Mouse (Mus musculus): ENCODE data around the gene Gpd2. TPM values are rescaled to one million over a fixed set of nuclear protein-coding genes. Genes with fewer than 3 reads are reported as not detected.

The Gpd2 gene
- polyA plus RNA-seq, 1 experiment from 2014 or later, result 21.8 TPM

DNA sequence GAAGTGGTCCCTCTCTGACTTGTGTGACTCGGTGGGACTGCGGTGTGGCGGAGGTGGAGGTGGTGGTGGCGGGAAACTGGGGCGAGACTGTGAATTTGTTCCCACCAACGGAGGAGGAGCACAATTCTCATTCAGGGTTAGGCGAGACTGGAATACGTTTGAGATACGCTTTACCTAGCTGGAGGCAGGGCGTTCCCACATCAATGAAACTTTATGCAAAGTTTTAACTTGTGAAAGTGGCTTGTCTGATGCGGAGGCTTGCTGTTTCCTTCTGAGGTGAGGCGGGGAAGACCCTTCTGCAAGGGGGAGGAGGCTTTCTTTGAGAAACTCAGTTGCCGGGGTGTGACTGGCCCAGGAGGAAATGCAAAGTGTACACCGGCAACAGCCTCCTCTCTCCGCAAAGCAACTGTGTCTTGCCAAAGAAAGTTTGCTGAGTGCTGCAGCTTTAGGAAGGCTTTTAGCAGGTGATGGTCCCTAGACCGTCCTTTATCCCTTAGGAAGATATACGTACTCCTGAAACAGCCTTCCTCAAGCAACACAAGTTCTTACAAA is 1.3 kb downstream of the Gpd2 start:
- peaks cover 2% of the 10 kb centered on the region; the same call in 1 of the 2 replicates for H3K4me1 ChIP-seq (replicated peaks; ENCODE audit: control insufficient read depth, insufficient read depth, low read length)
- DNase-seq (ENCODE audit: low spot score), result no peak
- H3K4me3 ChIP-seq (ENCODE audit: low read depth, low read length), result peak overlapping the region; percentile 75
- H3K4me2 ChIP-seq (ENCODE audit: low read length), result peak overlapping the region; percentile 96
- peak overlapping the region; percentile 78 for H3K9ac ChIP-seq (ENCODE audit: low read length)
- no peaks in the 10 kb centered on the region for H3K27me3 ChIP-seq (replicated peaks; ENCODE audit: control insufficient read depth, insufficient read depth, low read length)
- peak overlapping the region; percentile 76 for H3K27ac ChIP-seq (ENCODE audit: low read depth)
- no peaks in the 10 kb centered on the region for H3K9me3 ChIP-seq (ENCODE audit: control insufficient read depth, low read length)
- peak; percentile 7; the same call in 1 of the 2 replicates for ATAC-seq (replicated peaks; ENCODE audit: low FRiP score, low TSS enrichment, low read depth)
- H3K36me3 ChIP-seq (ENCODE audit: control insufficient read depth, insufficient read depth, low read length), result no peaks in the 10 kb centered on the region
- WGBS, result 4% methylated on average over 17 of the region's 17 CpGs

- Histone ChIP-seq H3K4me3 (ENCODE audit: low read depth, low read length) (no peak overlapping the region), H3K9me3 (ENCODE audit: control insufficient read depth, low read length) (no peaks in the 10 kb centered on the region), H3K4me1 (replicated peaks; ENCODE audit: control insufficient read depth, insufficient read depth, low read length) (peaks cover 2% of the 10 kb centered on the region; the same call in 1 of the 2 replicates), H3K9ac (ENCODE audit: low read length) (no peak overlapping the region), H3K27ac (ENCODE audit: low read depth) (no peak overlapping the region), H3K4me2 (ENCODE audit: low read length) (peak overlapping the region; percentile 96; the same call in 1 of the 2 replicates), H3K27me3 (replicated peaks; ENCODE audit: control insufficient read depth, insufficient read depth, low read length) (no peaks in the 10 kb centered on the region), H3K36me3 (ENCODE audit: control insufficient read depth, insufficient read depth, low read length) (no peaks in the 10 kb centered on the region)
- DNase-seq (ENCODE audit: low spot score) (no peak), ATAC-seq (replicated peaks; ENCODE audit: low FRiP score, low TSS enrichment, low read depth) (no peak)
- 35% methylated on average over 2 of the region's 2 CpGs for WGBS
Measured at GRCm38 (mm10) chr2:57239356-57239755, 1.9 kb downstream of the Gpd2 start.

- DNase-seq (ENCODE audit: low spot score) (no peak), ATAC-seq (replicated peaks; ENCODE audit: low FRiP score, low TSS enrichment, low read depth) (no peak)
- Histone ChIP-seq H3K4me1 (replicated peaks; ENCODE audit: control insufficient read depth, insufficient read depth, low read length) (no peaks in the 10 kb centered on the region), H3K27ac (ENCODE audit: low read depth) (no peak overlapping the region), H3K27me3 (replicated peaks; ENCODE audit: control insufficient read depth, insufficient read depth, low read length) (no peaks in the 10 kb centered on the region), H3K4me2 (ENCODE audit: low read length) (no peak overlapping the region), H3K4me3 (ENCODE audit: low read depth, low read length) (no peak overlapping the region), H3K36me3 (ENCODE audit: control insufficient read depth, insufficient read depth, low read length) (no peaks in the 10 kb centered on the region), H3K9ac (ENCODE audit: low read length) (no peak overlapping the region), H3K9me3 (ENCODE audit: control insufficient read depth, low read length) (no peaks in the 10 kb centered on the region)
- WGBS, result 61% methylated on average over 5 of the region's 5 CpGs
Measured at GRCm38 (mm10) chr2:57243987-57244386, 6.6 kb downstream of the Gpd2 start.

GRCm38 (mm10) chr2:57245721-57246328 is 8.4 kb downstream of the Gpd2 start:
- no peak overlapping the region for H3K4me3 ChIP-seq (ENCODE audit: low read depth, low read length)
- no peak overlapping the region for H3K27ac ChIP-seq (ENCODE audit: low read depth)
- no peaks in the 10 kb centered on the region for H3K4me1 ChIP-seq (replicated peaks; ENCODE audit: control insufficient read depth, insufficient read depth, low read length)
- DNase-seq (ENCODE audit: low spot score), result no peak
- no peaks in the 10 kb centered on the region for H3K36me3 ChIP-seq (ENCODE audit: control insufficient read depth, insufficient read depth, low read length)
- ATAC-seq (replicated peaks; ENCODE audit: low FRiP score, low TSS enrichment, low read depth), result no peak
- H3K9me3 ChIP-seq (ENCODE audit: control insufficient read depth, low read length), result no peaks in the 10 kb centered on the region
- no peaks in the 10 kb centered on the region for H3K27me3 ChIP-seq (replicated peaks; ENCODE audit: control insufficient read depth, insufficient read depth, low read length)
- WGBS, result 89% methylated on average over 6 of the region's 6 CpGs
- H3K9ac ChIP-seq (ENCODE audit: low read length), result no peak overlapping the region
- no peak overlapping the region for H3K4me2 ChIP-seq (ENCODE audit: low read length)

DNA sequence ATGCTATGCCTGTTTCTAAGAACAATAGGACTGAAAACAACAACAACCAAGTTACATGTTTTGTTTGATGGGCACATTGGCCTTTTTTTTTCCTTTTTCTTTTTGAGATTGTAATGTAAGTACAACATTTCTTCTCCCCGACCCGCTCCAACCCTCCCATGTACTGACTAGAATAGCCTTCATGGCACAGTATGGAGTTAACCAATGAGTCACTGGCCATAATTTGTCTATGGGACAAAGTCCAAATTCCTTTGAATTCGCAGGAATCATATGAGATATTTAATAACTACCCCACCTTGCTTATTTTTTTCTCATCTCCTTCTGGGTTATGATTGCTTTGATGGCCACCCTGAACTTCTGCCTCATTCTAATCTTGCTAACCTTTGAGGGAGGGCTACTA is 12.7 kb downstream of the Gpd2 start:
- H3K4me3 ChIP-seq (ENCODE audit: low read depth, low read length), result no peak overlapping the region
- H3K27ac ChIP-seq (ENCODE audit: low read depth), result no peak overlapping the region
- DNase-seq (ENCODE audit: low spot score) (no peak), ATAC-seq (replicated peaks; ENCODE audit: low FRiP score, low TSS enrichment, low read depth) (no peak)
- H3K4me1 ChIP-seq (replicated peaks; ENCODE audit: control insufficient read depth, insufficient read depth, low read length), result no peaks in the 10 kb centered on the region
- no peaks in the 10 kb centered on the region for H3K36me3 ChIP-seq (ENCODE audit: control insufficient read depth, insufficient read depth, low read length)
- H3K27me3 ChIP-seq (replicated peaks; ENCODE audit: control insufficient read depth, insufficient read depth, low read length), result no peaks in the 10 kb centered on the region
- H3K4me2 ChIP-seq (ENCODE audit: low read length), result no peak overlapping the region
- 83% methylated on average over 3 of the region's 3 CpGs for WGBS
- no peaks in the 10 kb centered on the region for H3K9me3 ChIP-seq (ENCODE audit: control insufficient read depth, low read length)
- H3K9ac ChIP-seq (ENCODE audit: low read length), result no peak overlapping the region

- ATAC-seq (replicated peaks; ENCODE audit: low FRiP score, low TSS enrichment, low read depth), result no peak
Measured at GRCm38 (mm10) chr2:57251636-57252317, 14.3 kb downstream of the Gpd2 start.

GRCm38 (mm10) chr2:57252542-57253301 is 15.3 kb downstream of the Gpd2 start:
- Histone ChIP-seq H3K4me1 (replicated peaks; ENCODE audit: control insufficient read depth, insufficient read depth, low read length) (no peaks in the 10 kb centered on the region), H3K36me3 (ENCODE audit: control insufficient read depth, insufficient read depth, low read length) (no peaks in the 10 kb centered on the region), H3K4me3 (ENCODE audit: low read depth, low read length) (no peak overlapping the region), H3K27me3 (replicated peaks; ENCODE audit: control insufficient read depth, insufficient read depth, low read length) (no peaks in the 10 kb centered on the region), H3K9ac (ENCODE audit: low read length) (no peak overlapping the region), H3K9me3 (ENCODE audit: control insufficient read depth, low read length) (no peaks in the 10 kb centered on the region), H3K27ac (ENCODE audit: low read depth) (no peak overlapping the region), H3K4me2 (ENCODE audit: low read length) (no peak overlapping the region)
- ATAC-seq (replicated peaks; ENCODE audit: low FRiP score, low TSS enrichment, low read depth), result no peak
- WGBS, result 78% methylated on average over 10 of the region's 10 CpGs
- no peak for DNase-seq (ENCODE audit: low spot score)

More at GRCm38 (mm10) chr2:57251636-57252317, 14.3 kb downstream of the Gpd2 start:
- H3K27ac ChIP-seq (ENCODE audit: low read depth), result no peak overlapping the region
- H3K9me3 ChIP-seq (ENCODE audit: control insufficient read depth, low read length), result no peaks in the 10 kb centered on the region
- no peak overlapping the region for H3K9ac ChIP-seq (ENCODE audit: low read length)
- H3K4me2 ChIP-seq (ENCODE audit: low read length), result no peak overlapping the region
- 83% methylated on average over 13 of the region's 13 CpGs for WGBS
- DNase-seq (ENCODE audit: low spot score), result no peak
- no peaks in the 10 kb centered on the region for H3K36me3 ChIP-seq (ENCODE audit: control insufficient read depth, insufficient read depth, low read length)
- H3K27me3 ChIP-seq (replicated peaks; ENCODE audit: control insufficient read depth, insufficient read depth, low read length), result no peaks in the 10 kb centered on the region
- no peaks in the 10 kb centered on the region for H3K4me1 ChIP-seq (replicated peaks; ENCODE audit: control insufficient read depth, insufficient read depth, low read length)
- no peak overlapping the region for H3K4me3 ChIP-seq (ENCODE audit: low read depth, low read length)

GRCm38 (mm10) chr2:57254267-57254666 is 16.8 kb downstream of the Gpd2 start:
- ATAC-seq (replicated peaks; ENCODE audit: low FRiP score, low TSS enrichment, low read depth), result no peak
- no peak overlapping the region for H3K27ac ChIP-seq (ENCODE audit: low read depth)
- WGBS, result 84% methylated on average over 4 of the region's 4 CpGs
- no peak overlapping the region for H3K4me3 ChIP-seq (ENCODE audit: low read depth, low read length)
- H3K36me3 ChIP-seq (ENCODE audit: control insufficient read depth, insufficient read depth, low read length), result no peaks in the 10 kb centered on the region
- H3K4me1 ChIP-seq (replicated peaks; ENCODE audit: control insufficient read depth, insufficient read depth, low read length), result no peaks in the 10 kb centered on the region
- no peak overlapping the region for H3K4me2 ChIP-seq (ENCODE audit: low read length)
- H3K9me3 ChIP-seq (ENCODE audit: control insufficient read depth, low read length), result no peaks in the 10 kb centered on the region
- no peak overlapping the region for H3K9ac ChIP-seq (ENCODE audit: low read length)
- DNase-seq (ENCODE audit: low spot score), result no peak
- H3K27me3 ChIP-seq (replicated peaks; ENCODE audit: control insufficient read depth, insufficient read depth, low read length), result no peaks in the 10 kb centered on the region

Data from intestine, embryonic 14.5 days (tissue).